Mouse (Mus musculus): ENCODE data around the gene 9930021J03Rik. TPM values are rescaled to one million over a fixed set of nuclear protein-coding genes. Genes with fewer than 3 reads are reported as not detected.

The 9930021J03Rik gene
- polyA plus RNA-seq, 1 experiment from 2014 or later: 7.5 TPM

GRCm38 (mm10) chr19:29782914-29783313 lies 22.9 kb downstream of the 9930021J03Rik start:
- no peaks in the 10 kb centered on the region for H3K9me3 ChIP-seq (ENCODE audit: control insufficient read depth, low read length)
- ATAC-seq (replicated peaks; ENCODE audit: low FRiP score, low TSS enrichment, low read depth): no peak

DNA sequence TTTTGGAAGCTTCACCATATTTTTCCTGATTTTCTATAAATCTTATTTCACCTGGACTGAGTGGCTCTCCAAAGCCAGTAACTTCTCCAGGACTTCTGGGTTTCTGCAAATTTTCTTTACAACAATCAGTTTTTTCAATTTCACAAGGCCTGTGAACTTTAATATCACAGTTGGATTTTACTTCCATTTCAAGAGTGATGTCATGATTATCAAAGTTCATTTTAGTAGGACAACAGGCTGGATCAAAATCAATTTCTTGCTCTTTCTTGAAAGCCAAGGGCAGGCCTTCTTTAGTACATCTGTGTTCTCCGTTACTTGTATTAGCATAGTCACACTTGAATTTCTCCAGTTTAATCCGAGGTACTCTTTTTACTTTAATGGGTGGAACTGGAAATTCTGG lies 51.9 kb downstream of the 9930021J03Rik start:
- no peaks in the 10 kb centered on the region for H3K27me3 ChIP-seq (replicated peaks; ENCODE audit: control insufficient read depth, insufficient read depth, low read length)
- H3K27ac ChIP-seq (ENCODE audit: low read depth): no peak overlapping the region
- no peaks in the 10 kb centered on the region for H3K9me3 ChIP-seq (ENCODE audit: control insufficient read depth, low read length)
- H3K36me3 ChIP-seq (ENCODE audit: control insufficient read depth, insufficient read depth, low read length): no peaks in the 10 kb centered on the region
- WGBS: 78% methylated on average over 2 of the region's 2 CpGs
- ATAC-seq (replicated peaks; ENCODE audit: low FRiP score, low TSS enrichment, low read depth) (no peak), DNase-seq (ENCODE audit: low spot score) (no peak)
- no peak overlapping the region for H3K4me2 ChIP-seq (ENCODE audit: low read length)
- H3K9ac ChIP-seq (ENCODE audit: low read length): no peak overlapping the region
- no peak overlapping the region for H3K4me3 ChIP-seq (ENCODE audit: low read depth, low read length)
- 0 out of 2 replicates have a peak, but pooled peaks cover 4% of the 10 kb centered on the region for H3K4me1 ChIP-seq (replicated peaks; ENCODE audit: control insufficient read depth, insufficient read depth, low read length)

More at GRCm38 (mm10) chr19:29782914-29783313, 22.9 kb downstream of the 9930021J03Rik start:
- WGBS: 87% methylated on average over 2 of the region's 2 CpGs
- H3K36me3 ChIP-seq (ENCODE audit: control insufficient read depth, insufficient read depth, low read length): peaks cover 20% of the 10 kb centered on the region
- H3K4me3 ChIP-seq (ENCODE audit: low read depth, low read length): no peak overlapping the region
- H3K4me2 ChIP-seq (ENCODE audit: low read length): no peak overlapping the region
- no peak overlapping the region for H3K27ac ChIP-seq (ENCODE audit: low read depth)
- H3K4me1 ChIP-seq (replicated peaks; ENCODE audit: control insufficient read depth, insufficient read depth, low read length): no peaks in the 10 kb centered on the region
- H3K9ac ChIP-seq (ENCODE audit: low read length): no peak overlapping the region
- no peak for DNase-seq (ENCODE audit: low spot score)
- no peaks in the 10 kb centered on the region for H3K27me3 ChIP-seq (replicated peaks; ENCODE audit: control insufficient read depth, insufficient read depth, low read length)

GRCm38 (mm10) chr19:29750994-29751393 lies 54.8 kb downstream of the 9930021J03Rik start:
- no peak for DNase-seq (ENCODE audit: low spot score)
- Histone ChIP-seq H3K36me3 (ENCODE audit: control insufficient read depth, insufficient read depth, low read length) (peaks cover 5% of the 10 kb centered on the region; the same call in 1 of the 2 replicates), H3K4me3 (ENCODE audit: low read depth, low read length) (no peak overlapping the region), H3K9me3 (ENCODE audit: control insufficient read depth, low read length) (no peaks in the 10 kb centered on the region), H3K9ac (ENCODE audit: low read length) (no peak overlapping the region), H3K4me1 (replicated peaks; ENCODE audit: control insufficient read depth, insufficient read depth, low read length) (0 out of 2 replicates have a peak, but pooled peaks cover 4% of the 10 kb centered on the region), H3K27ac (ENCODE audit: low read depth) (no peak overlapping the region), H3K27me3 (replicated peaks; ENCODE audit: control insufficient read depth, insufficient read depth, low read length) (no peaks in the 10 kb centered on the region), H3K4me2 (ENCODE audit: low read length) (no peak overlapping the region)
- WGBS: 98% methylated on average over 3 of the region's 3 CpGs
- no peak for ATAC-seq (replicated peaks; ENCODE audit: low FRiP score, low TSS enrichment, low read depth)

GRCm38 (mm10) chr19:29743531-29743930 lies 62.3 kb downstream of the 9930021J03Rik start:
- Histone ChIP-seq H3K9me3 (ENCODE audit: control insufficient read depth, low read length) (no peaks in the 10 kb centered on the region), H3K27ac (ENCODE audit: low read depth) (no peak overlapping the region), H3K36me3 (ENCODE audit: control insufficient read depth, insufficient read depth, low read length) (peaks cover 5% of the 10 kb centered on the region; the same call in 1 of the 2 replicates), H3K4me2 (ENCODE audit: low read length) (0 out of 2 replicates have a peak overlapping the region, but pooled peaks have one; percentile 5), H3K27me3 (replicated peaks; ENCODE audit: control insufficient read depth, insufficient read depth, low read length) (no peaks in the 10 kb centered on the region), H3K9ac (ENCODE audit: low read length) (no peak overlapping the region), H3K4me3 (ENCODE audit: low read depth, low read length) (no peak overlapping the region), H3K4me1 (replicated peaks; ENCODE audit: control insufficient read depth, insufficient read depth, low read length) (no peaks in the 10 kb centered on the region)
- WGBS: 73% methylated on average over 5 of the region's 5 CpGs
- ATAC-seq (replicated peaks; ENCODE audit: low FRiP score, low TSS enrichment, low read depth) (no peak), DNase-seq (ENCODE audit: low spot score) (no peak)

DNA sequence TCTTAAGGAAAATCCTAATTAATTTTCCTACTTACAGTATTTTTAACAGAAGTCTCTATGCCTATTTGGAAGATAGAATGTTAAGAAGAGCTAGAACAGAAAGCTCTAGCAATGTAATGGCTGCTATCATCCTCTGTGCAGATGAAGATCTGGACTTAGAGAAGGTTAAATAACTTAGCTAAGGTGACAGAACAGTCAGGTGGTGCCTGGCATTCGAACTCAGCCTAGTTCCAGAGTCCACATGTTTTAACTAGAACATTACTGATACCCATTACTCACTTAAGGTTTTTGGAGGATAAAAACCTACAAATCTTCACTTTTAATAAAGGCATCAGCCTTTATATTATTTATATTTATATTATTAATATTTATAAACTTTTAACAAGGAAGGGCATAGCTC lies 65.1 kb downstream of the 9930021J03Rik start:
- no peak for DNase-seq (ENCODE audit: low spot score)
- Histone ChIP-seq H3K4me2 (ENCODE audit: low read length) (no peak overlapping the region), H3K4me1 (replicated peaks; ENCODE audit: control insufficient read depth, insufficient read depth, low read length) (no peaks in the 10 kb centered on the region), H3K9ac (ENCODE audit: low read length) (no peak overlapping the region), H3K36me3 (ENCODE audit: control insufficient read depth, insufficient read depth, low read length) (no peaks in the 10 kb centered on the region), H3K4me3 (ENCODE audit: low read depth, low read length) (no peak overlapping the region), H3K9me3 (ENCODE audit: control insufficient read depth, low read length) (no peaks in the 10 kb centered on the region), H3K27me3 (replicated peaks; ENCODE audit: control insufficient read depth, insufficient read depth, low read length) (no peaks in the 10 kb centered on the region), H3K27ac (ENCODE audit: low read depth) (no peak overlapping the region)
- no peak for ATAC-seq (replicated peaks; ENCODE audit: low FRiP score, low TSS enrichment, low read depth)
- 80% methylated on average over 1 of the region's 1 CpGs for WGBS

DNA sequence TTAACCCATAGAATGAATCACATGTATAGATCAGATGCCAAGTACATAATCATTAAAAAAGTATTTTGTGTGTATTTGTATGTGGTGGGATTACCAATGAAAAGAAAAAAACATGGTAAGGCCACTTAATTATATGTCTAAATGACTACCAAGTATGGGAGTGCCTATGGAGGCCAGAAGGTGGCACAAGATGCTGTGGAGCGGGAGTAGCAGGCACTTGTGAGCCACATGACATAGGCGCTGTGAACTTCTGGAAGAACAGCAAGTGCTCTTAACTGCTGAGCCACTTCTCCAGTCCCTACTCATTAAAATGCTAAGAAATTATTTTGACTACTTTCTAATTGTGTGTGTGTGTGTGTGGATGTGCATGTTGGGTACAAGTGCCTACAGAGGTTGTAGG lies 66.2 kb downstream of the 9930021J03Rik start:
- H3K4me1 ChIP-seq (replicated peaks; ENCODE audit: control insufficient read depth, insufficient read depth, low read length): no peaks in the 10 kb centered on the region
- no peaks in the 10 kb centered on the region for H3K36me3 ChIP-seq (ENCODE audit: control insufficient read depth, insufficient read depth, low read length)
- no peaks in the 10 kb centered on the region for H3K9me3 ChIP-seq (ENCODE audit: control insufficient read depth, low read length)
- no peaks in the 10 kb centered on the region for H3K27me3 ChIP-seq (replicated peaks; ENCODE audit: control insufficient read depth, insufficient read depth, low read length)
- no peak overlapping the region for H3K27ac ChIP-seq (ENCODE audit: low read depth)
- WGBS: 85% methylated on average over 2 of the region's 2 CpGs
- ATAC-seq (replicated peaks; ENCODE audit: low FRiP score, low TSS enrichment, low read depth) (no peak), DNase-seq (ENCODE audit: low spot score) (no peak)
- H3K9ac ChIP-seq (ENCODE audit: low read length): no peak overlapping the region
- H3K4me3 ChIP-seq (ENCODE audit: low read depth, low read length): no peak overlapping the region
- no peak overlapping the region for H3K4me2 ChIP-seq (ENCODE audit: low read length)

DNA sequence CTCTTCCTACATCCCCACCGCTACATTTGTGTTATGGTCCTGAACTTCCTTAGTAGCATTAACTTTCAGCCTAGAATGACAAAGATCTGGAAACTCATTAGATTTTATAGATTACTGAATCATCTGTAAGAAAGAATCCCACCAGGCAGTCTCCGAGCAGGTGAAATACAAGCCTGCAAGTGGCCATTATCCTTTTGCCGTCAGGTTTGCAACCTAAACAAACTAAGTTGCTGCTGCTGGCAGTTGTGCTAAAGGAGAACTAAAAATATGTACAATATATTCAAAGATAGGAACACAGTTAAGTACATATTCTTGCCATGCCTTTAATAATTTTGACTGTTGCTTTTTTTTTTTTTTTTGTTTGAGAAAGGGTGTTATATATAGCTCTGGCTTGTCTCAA lies 70.4 kb downstream of the 9930021J03Rik start:
- no peaks in the 10 kb centered on the region for H3K36me3 ChIP-seq (ENCODE audit: control insufficient read depth, insufficient read depth, low read length)
- ATAC-seq (replicated peaks; ENCODE audit: low FRiP score, low TSS enrichment, low read depth) (no peak), DNase-seq (ENCODE audit: low spot score) (no peak)
- 72% methylated on average over 3 of the region's 3 CpGs for WGBS
- H3K27me3 ChIP-seq (replicated peaks; ENCODE audit: control insufficient read depth, insufficient read depth, low read length): no peaks in the 10 kb centered on the region
- no peak overlapping the region for H3K27ac ChIP-seq (ENCODE audit: low read depth)
- no peaks in the 10 kb centered on the region for H3K4me1 ChIP-seq (replicated peaks; ENCODE audit: control insufficient read depth, insufficient read depth, low read length)
- H3K9me3 ChIP-seq (ENCODE audit: control insufficient read depth, low read length): no peaks in the 10 kb centered on the region
- H3K9ac ChIP-seq (ENCODE audit: low read length): no peak overlapping the region
- H3K4me2 ChIP-seq (ENCODE audit: low read length): no peak overlapping the region
- no peak overlapping the region for H3K4me3 ChIP-seq (ENCODE audit: low read depth, low read length)

- 94% methylated on average over 3 of the region's 3 CpGs for WGBS
- ATAC-seq (replicated peaks; ENCODE audit: low FRiP score, low TSS enrichment, low read depth) (no peak), DNase-seq (ENCODE audit: low spot score) (no peak)
- no peak overlapping the region for H3K9ac ChIP-seq (ENCODE audit: low read length)
- H3K4me2 ChIP-seq (ENCODE audit: low read length): no peak overlapping the region
- no peaks in the 10 kb centered on the region for H3K9me3 ChIP-seq (ENCODE audit: control insufficient read depth, low read length)
- H3K4me3 ChIP-seq (ENCODE audit: low read depth, low read length): no peak overlapping the region
- H3K27ac ChIP-seq (ENCODE audit: low read depth): no peak overlapping the region
- peaks cover 55% of the 10 kb centered on the region for H3K36me3 ChIP-seq (ENCODE audit: control insufficient read depth, insufficient read depth, low read length)
- no peaks in the 10 kb centered on the region for H3K4me1 ChIP-seq (replicated peaks; ENCODE audit: control insufficient read depth, insufficient read depth, low read length)
- no peaks in the 10 kb centered on the region for H3K27me3 ChIP-seq (replicated peaks; ENCODE audit: control insufficient read depth, insufficient read depth, low read length)
Observed at GRCm38 (mm10) chr19:29718476-29718875, 87.3 kb downstream of the 9930021J03Rik start.

DNA sequence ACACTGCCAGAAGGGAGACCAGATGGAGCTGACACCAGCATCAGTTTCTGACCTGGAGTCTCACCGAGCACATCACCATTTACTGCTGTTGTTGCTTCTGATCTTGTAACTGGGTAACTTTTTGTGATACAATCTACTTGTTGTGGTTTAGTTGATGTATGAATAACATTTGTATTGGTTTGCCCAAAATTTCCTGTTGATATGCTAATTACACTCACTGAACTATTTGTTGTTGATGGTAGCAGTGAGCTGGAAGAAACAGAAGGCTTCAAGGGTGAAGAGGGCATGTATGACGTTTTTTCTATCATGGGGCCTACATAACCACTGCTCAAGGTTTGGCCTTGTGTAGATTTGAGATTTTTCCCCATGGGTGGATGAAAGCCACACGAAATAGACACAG lies 87.9 kb downstream of the 9930021J03Rik start:
- no peaks in the 10 kb centered on the region for H3K27me3 ChIP-seq (replicated peaks; ENCODE audit: control insufficient read depth, insufficient read depth, low read length)
- H3K4me2 ChIP-seq (ENCODE audit: low read length): no peak overlapping the region
- 91% methylated on average over 3 of the region's 3 CpGs for WGBS
- peaks cover 55% of the 10 kb centered on the region for H3K36me3 ChIP-seq (ENCODE audit: control insufficient read depth, insufficient read depth, low read length)
- H3K9me3 ChIP-seq (ENCODE audit: control insufficient read depth, low read length): no peaks in the 10 kb centered on the region
- no peaks in the 10 kb centered on the region for H3K4me1 ChIP-seq (replicated peaks; ENCODE audit: control insufficient read depth, insufficient read depth, low read length)
- no peak for DNase-seq (ENCODE audit: low spot score)
- no peak for ATAC-seq (replicated peaks; ENCODE audit: low FRiP score, low TSS enrichment, low read depth)
- H3K9ac ChIP-seq (ENCODE audit: low read length): no peak overlapping the region
- no peak overlapping the region for H3K4me3 ChIP-seq (ENCODE audit: low read depth, low read length)
- H3K27ac ChIP-seq (ENCODE audit: low read depth): no peak overlapping the region
